Mouse (Mus musculus) liver, embryonic 15.5 days (tissue): ENCODE results near the gene Rpl19. TPM values are rescaled to one million over a fixed set of nuclear protein-coding genes. Genes with fewer than 3 reads are reported as not detected.

Experiments used
- ATAC-seq: fragments of 200-750 bp; cut with Nextera tagmentation; 2 replicates; pipeline ENCODE4 v1.8.0; 2017; ENCODE audit warnings: moderate number of reproducible peaks, mild to moderate bottlenecking, moderate library complexity; ENCODE audit not compliant: insufficient read depth
- H3K27ac ChIP-seq: fragments of 300-500 bp; sonication (generic); replicated peaks from 2 replicates; pipeline ENCODE4 v1.5.1; 2015; ENCODE audit warnings: mild to moderate bottlenecking, inconsistent platforms
- H3K27me3 ChIP-seq: fragments of 300-500 bp; sonication (generic); 2 replicates; pipeline ENCODE4 v1.6.1; 2015; ENCODE audit warnings: mild to moderate bottlenecking, inconsistent platforms
- H3K36me3 ChIP-seq: fragments of 300-500 bp; sonication (generic); replicated peaks from 2 replicates; pipeline ENCODE4 v1.6.1; 2015; ENCODE audit warnings: moderate library complexity, mild to moderate bottlenecking, inconsistent platforms
- H3K4me1 ChIP-seq: fragments of 300-500 bp; sonication (generic); replicated peaks from 2 replicates; pipeline ENCODE4 v1.6.1; 2015; ENCODE audit warnings: inconsistent platforms
- H3K4me2 ChIP-seq: fragments of 300-500 bp; sonication (generic); 2 replicates; pipeline ENCODE4 v1.6.1; 2015; ENCODE audit warnings: moderate library complexity, mild to moderate bottlenecking, inconsistent platforms
- H3K4me3 ChIP-seq: fragments of 300-500 bp; sonication (generic); replicated peaks from 2 replicates; pipeline ENCODE4 v1.5.1; 2015; ENCODE audit warnings: mild to moderate bottlenecking, inconsistent platforms
- H3K9ac ChIP-seq: fragments of 300-500 bp; sonication (generic); 2 replicates; pipeline ENCODE4 v1.6.1; 2015; ENCODE audit warnings: moderate library complexity, mild to moderate bottlenecking, inconsistent platforms
- H3K9me3 ChIP-seq: fragments of 300-500 bp; sonication (generic); replicated peaks from 2 replicates; pipeline ENCODE4 v1.6.1; 2016; ENCODE audit warnings: inconsistent platforms
- WGBS: fragments of 180-500 bp; shearing (Covaris S2); methylation state at CpG from one replicate; pipeline ENCODE4 v1.1.7; 2015; ENCODE audit warnings: mixed read lengths; ENCODE audit not compliant: insufficient replicate concordance; 5-methylcytosine and 5-hydroxymethylcytosine counted together
- polyA plus RNA-seq: library from polyadenylated mRNA; unstranded; fragments of >200 nt; fragmentation: Nextera tagmentation; extraction: Ambion mirVana; gene quantifications from 2 replicates; pipeline ENCODE4 v1.2.1, GENCODE M21; 2015

Rpl19 gene
- 535 and 549 TPM in 2 replicates for polyA plus RNA-seq

DNA sequence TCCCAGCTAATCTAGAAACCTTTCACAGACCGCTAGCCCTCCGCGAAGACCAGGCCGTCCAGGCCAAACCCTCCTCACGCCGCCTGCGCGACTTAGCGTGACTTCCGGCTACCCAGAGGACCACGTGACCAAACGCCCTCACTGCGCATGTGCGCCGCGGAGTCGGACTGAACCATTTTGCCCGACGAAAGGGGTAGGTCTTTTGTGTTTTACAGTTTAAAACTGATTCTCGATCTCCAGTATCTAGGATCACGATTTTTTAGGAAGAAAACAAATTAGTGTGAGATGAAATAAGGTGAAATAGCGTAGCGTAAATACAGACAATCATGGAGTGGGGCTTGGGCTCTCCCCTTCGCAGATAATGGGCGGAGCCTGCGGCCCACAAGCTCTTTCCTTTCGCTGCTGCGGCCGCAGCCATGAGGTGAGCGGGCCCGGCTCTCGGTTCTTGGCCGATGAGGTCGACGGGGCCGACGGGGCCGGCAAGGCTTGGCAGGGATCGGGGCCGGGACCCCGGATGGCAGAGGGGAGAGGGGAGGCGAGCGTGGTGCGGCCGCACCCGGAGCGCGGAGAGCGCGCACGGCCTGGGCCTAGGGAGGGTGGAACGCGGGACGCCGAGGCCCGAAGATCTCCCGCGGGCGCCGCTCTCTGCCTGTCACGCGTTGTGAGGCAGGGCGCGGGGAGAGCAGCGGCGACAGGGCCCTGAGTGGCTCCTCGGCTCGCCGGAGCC lies at the start of gene Rpl19:
Gene Rpl19 (plus strand): TSS at position 141 of the 727 bp plus-strand sequence.
- Histone ChIP-seq H3K36me3 (peaks cover 31% of the 10 kb centered on the region), H3K27ac (peak within 1 kb of the TSS; percentile 76), H3K4me3 (peak within 1 kb of the TSS; percentile 94), H3K4me1 (peaks cover 39% of the 10 kb centered on the region), H3K4me2 (peak within 1 kb of the TSS; percentile 87), H3K9me3 (no peaks in the 10 kb centered on the region), H3K9ac (peak within 1 kb of the TSS; percentile 97), H3K27me3 (peaks cover 22% of the 10 kb centered on the region)
- under 1% methylated on average over 69 of the region's 69 CpGs for WGBS
- ATAC-seq: peak; percentile 81

DNA sequence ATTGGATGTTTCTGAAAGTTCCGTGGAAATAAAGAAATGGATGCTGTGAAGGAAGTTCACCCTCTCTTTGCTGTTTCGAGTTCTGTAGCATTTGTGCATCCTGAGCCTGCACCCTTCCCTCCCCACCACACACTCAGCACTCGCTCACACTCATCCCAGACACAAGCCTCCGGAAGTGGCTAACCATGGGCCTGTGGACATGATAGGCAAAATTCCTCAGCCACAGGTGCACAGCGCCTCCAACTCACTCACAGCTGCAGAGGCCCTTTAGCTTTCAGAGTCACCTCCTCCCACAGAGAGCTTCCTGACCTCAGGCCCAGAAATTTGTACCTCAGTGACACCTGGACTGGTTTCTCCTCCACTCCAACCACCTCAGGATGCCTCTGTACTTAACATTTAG lies 48.7 kb upstream of the Rpl19 start:
- Histone ChIP-seq H3K9ac (no peak overlapping the region), H3K4me3 (no peak overlapping the region)
- WGBS: 53% methylated on average over 5 of the region's 5 CpGs

DNA sequence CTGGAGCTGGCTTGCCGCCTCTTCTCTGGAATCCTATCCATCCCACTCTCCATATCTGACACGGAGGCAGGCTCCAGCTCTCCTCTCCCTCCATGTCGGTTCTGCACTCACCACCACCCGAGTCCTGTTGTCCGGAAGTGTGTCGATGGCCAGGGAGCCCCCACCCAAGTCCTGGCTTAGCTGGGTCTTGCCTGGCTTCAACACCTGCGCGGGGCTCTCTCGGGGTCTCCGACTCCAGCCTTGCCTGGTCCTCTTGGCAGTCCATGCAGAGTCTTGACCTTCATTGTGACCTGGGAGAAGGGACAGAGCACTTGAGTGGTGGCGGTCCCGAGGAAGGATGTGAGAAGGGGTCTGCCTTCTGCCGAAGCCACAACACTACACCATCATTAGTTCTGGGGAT lies 48.1 kb upstream of the Rpl19 start:
- H3K27me3 ChIP-seq: peaks cover 16% of the 10 kb centered on the region
- no peak overlapping the region for H3K9ac ChIP-seq
- 68% methylated on average over 13 of the region's 13 CpGs for WGBS
- no peak overlapping the region for H3K4me2 ChIP-seq
- no peaks in the 10 kb centered on the region for H3K9me3 ChIP-seq
- no peak overlapping the region for H3K27ac ChIP-seq
- H3K36me3 ChIP-seq: no peaks in the 10 kb centered on the region
- no peak overlapping the region for H3K4me3 ChIP-seq
- no peaks in the 10 kb centered on the region for H3K4me1 ChIP-seq
- no peak for ATAC-seq

More for the DNA sequence above, 48.7 kb upstream of the Rpl19 start:
- Histone ChIP-seq H3K27ac (no peak overlapping the region), H3K27me3 (peaks cover 16% of the 10 kb centered on the region), H3K36me3 (no peaks in the 10 kb centered on the region), H3K4me1 (no peaks in the 10 kb centered on the region), H3K9me3 (no peaks in the 10 kb centered on the region), H3K4me2 (no peak overlapping the region)
- ATAC-seq: no peak

DNA sequence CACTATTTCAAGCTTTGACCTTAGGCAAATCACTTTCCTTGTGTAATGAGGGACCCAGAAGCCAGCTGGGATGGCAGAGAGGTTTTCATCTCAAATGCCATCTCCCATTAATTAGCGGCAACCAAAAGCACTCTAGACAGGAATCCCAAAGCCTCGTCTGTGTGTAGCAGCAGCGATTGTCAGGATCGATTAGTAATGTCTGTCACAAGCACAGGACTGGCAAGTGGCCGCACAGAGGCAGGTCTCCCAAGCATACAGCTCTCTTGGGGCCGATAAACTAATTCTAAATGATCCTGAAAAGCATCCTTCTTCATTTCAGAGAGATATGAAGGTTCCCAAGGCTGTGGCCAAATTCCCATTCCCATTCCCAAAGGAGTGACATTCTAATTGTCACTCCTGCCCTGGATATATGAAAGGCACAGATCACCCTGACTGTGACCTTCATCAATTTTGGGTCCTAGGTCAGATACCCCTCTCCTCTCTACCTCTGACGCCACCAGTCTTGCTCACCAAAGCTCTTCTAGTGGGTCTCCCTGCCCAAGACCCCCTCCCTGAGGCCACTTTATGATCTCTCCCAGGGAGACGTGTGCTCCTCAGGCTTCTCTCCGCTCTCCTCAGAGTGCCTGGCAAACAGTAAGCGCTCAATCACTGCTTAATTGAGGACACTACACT lies 46.5 kb upstream of the Rpl19 start:
- peaks cover 28% of the 10 kb centered on the region for H3K27me3 ChIP-seq
- no peaks in the 10 kb centered on the region for H3K36me3 ChIP-seq
- H3K9me3 ChIP-seq: no peaks in the 10 kb centered on the region
- H3K9ac ChIP-seq: no peak overlapping the region
- no peaks in the 10 kb centered on the region for H3K4me1 ChIP-seq
- WGBS: 58% methylated on average over 10 of the region's 10 CpGs
- H3K4me2 ChIP-seq: no peak overlapping the region
- H3K4me3 ChIP-seq: no peak overlapping the region
- no peak for ATAC-seq
- no peak overlapping the region for H3K27ac ChIP-seq

DNA sequence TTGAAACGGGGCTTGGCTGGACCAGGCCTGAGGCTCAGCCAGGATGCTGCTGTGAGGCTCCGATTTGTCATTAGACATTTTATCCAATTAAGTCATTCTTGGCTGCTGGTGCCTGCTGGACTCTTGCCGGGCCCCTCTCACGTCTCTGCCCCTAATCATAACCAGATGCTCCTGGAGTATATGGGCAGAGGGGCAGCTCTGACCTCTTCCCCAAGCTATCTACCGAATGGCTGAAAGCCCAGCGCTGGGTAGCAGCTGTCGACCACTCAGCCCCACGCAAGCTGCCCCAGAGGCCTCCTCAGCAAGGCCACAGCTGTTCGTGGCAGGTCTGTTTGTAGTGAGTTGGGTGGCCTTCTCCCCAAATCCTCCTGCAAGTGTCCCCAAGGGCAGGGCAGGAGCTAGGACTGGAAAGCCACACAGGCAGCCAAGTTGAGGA lies 46.0 kb upstream of the Rpl19 start:
- Histone ChIP-seq H3K4me1 (peaks cover 2% of the 10 kb centered on the region; the same call in 1 of the 2 replicates), H3K36me3 (no peaks in the 10 kb centered on the region), H3K4me3 (no peak overlapping the region), H3K27me3 (peaks cover 33% of the 10 kb centered on the region), H3K9ac (no peak overlapping the region), H3K9me3 (no peaks in the 10 kb centered on the region), H3K4me2 (no peak overlapping the region), H3K27ac (no peak overlapping the region)
- 62% methylated on average over 9 of the region's 9 CpGs for WGBS
- ATAC-seq: no peak

DNA sequence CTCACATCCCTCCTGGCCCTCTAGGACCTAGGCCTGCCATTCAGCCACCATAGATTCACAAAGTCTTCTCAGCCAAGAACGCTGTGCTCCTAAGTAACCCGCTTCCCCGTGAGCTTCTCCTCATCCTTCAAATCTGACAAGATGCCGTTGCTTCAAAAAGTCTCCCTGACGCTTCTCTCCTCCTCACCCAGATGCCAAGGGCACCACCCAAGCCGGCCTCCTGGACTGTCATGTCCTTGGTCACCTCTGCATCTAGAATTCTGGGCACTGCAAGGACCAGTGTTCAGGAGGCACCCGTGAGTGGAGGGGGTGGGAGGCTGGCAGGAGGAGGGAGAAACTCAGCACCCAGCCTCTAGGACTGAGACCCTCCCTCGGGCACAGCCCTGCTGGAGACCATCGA lies 43.8 kb upstream of the Rpl19 start:
- no peak for ATAC-seq
- Histone ChIP-seq H3K27me3 (peaks cover 55% of the 10 kb centered on the region), H3K27ac (no peak overlapping the region), H3K9me3 (no peaks in the 10 kb centered on the region), H3K9ac (no peak overlapping the region), H3K4me1 (peaks cover 23% of the 10 kb centered on the region), H3K4me3 (no peak overlapping the region), H3K4me2 (no peak overlapping the region), H3K36me3 (no peaks in the 10 kb centered on the region)
- WGBS: 68% methylated on average over 9 of the region's 9 CpGs

DNA sequence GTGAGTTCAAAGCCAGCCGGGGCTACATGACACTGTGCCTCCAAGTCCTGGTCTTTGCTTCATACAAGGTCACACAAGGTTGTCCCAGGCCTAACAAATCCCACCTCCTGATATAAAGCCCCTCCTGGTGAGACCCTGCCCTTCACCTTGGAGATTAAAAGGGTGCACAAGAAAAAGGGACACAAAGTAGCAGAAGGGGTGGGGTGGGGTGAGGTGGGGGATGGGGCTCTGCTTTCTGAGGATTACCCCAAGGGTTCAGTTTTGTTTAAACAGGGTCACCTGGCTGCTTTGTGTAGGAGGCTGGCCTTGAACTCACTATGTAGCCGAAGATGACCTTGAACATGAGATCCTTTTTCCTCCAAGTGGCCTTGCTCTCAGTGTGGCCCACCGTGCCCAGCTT lies 43.0 kb upstream of the Rpl19 start:
- Histone ChIP-seq H3K27me3 (peaks cover 51% of the 10 kb centered on the region), H3K36me3 (no peaks in the 10 kb centered on the region), H3K4me3 (no peak overlapping the region), H3K9ac (no peak overlapping the region), H3K4me1 (peaks cover 26% of the 10 kb centered on the region), H3K27ac (no peak overlapping the region), H3K9me3 (no peaks in the 10 kb centered on the region), H3K4me2 (no peak overlapping the region)
- WGBS: 68% methylated on average over 3 of the region's 3 CpGs
- no peak for ATAC-seq

DNA sequence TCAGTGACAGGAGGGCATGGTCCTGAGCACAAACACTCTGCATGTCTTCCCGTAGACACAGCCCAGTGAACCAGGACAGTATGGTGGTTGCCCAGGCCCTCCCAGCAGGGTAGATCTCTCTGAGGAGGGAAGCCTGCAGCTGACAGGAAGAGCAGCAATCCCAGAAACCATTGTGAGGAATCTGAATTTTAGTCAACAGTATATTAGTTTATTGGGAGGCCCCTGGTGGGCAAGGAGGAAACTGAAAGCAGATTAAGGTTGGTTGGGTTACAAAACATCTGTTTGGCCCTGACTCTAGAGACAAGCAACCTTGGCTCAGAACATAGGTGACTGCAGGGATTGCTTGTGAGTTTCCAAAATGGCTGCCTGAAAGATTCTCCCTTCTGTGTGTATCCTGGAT lies 42.5 kb upstream of the Rpl19 start:
- Histone ChIP-seq H3K9me3 (no peaks in the 10 kb centered on the region), H3K27me3 (peaks cover 47% of the 10 kb centered on the region), H3K9ac (no peak overlapping the region), H3K4me2 (no peak overlapping the region), H3K36me3 (no peaks in the 10 kb centered on the region), H3K4me1 (peaks cover 27% of the 10 kb centered on the region), H3K4me3 (no peak overlapping the region), H3K27ac (no peak overlapping the region)
- WGBS: 68% methylated on average over 1 of the region's 1 CpGs
- ATAC-seq: no peak

DNA sequence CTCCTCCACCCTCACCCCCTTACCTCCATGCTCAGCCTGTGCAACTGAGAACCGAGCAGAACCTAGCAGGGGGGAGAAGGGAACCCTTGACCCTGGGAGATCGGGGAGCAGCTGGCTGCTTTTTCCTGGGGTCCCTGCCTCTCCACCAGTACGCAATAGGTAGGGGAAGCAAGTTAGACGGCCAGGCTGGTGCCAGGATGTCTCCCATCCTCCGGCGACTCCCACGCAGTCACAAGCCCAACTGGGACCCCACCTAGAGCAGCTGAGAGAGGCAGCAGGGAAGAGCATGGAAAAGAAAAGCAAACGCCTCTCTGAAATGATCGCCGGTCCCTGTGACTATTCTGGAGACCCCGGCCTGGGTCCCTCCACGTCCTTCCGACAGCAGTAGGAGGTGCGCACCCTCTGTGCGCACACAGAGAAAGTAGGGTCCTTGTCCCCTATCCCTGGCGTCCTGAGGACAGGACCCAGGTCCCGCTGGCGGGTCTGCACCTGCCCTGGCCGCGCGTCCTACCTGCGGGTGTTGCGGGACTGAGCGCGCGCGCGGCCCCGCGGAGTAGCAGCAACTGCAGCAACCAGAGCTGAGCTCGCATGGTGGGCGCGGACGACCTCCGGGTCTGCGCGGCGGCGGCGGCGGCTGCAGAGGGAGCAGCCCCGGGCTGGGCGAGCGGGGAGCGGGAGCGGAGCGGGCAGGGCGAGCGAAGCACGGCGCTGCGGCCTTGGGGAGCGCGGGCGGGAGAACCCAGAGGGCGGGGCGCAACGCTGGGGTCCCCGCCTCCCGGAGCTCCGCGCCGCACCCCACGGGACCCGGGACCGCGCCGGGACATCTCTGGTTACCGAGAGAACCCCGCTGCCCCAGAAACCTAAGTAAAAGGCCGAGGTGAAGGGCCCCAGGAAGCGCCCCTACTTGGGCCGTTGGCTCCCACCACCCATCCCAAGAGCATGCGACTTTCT lies 40.5 kb upstream of the Rpl19 start, which contains the start of gene Plxdc1:
Gene Plxdc1 (minus strand): TSS at position 718 of the 951 bp plus-strand sequence.
- WGBS: 3% methylated on average over 74 of the region's 74 CpGs
- H3K4me1 ChIP-seq: peaks cover 41% of the 10 kb centered on the region
- peak within 1 kb of the TSS; percentile 70 for H3K4me3 ChIP-seq
- peak within 1 kb of the TSS; percentile 40 for H3K9ac ChIP-seq
- H3K4me2 ChIP-seq: peak within 1 kb of the TSS; percentile 80
- peaks cover 49% of the 10 kb centered on the region for H3K27me3 ChIP-seq
- no peak within 1 kb of the TSS for H3K27ac ChIP-seq
- no peak for ATAC-seq
- no peaks in the 10 kb centered on the region for H3K36me3 ChIP-seq
- no peaks in the 10 kb centered on the region for H3K9me3 ChIP-seq

DNA sequence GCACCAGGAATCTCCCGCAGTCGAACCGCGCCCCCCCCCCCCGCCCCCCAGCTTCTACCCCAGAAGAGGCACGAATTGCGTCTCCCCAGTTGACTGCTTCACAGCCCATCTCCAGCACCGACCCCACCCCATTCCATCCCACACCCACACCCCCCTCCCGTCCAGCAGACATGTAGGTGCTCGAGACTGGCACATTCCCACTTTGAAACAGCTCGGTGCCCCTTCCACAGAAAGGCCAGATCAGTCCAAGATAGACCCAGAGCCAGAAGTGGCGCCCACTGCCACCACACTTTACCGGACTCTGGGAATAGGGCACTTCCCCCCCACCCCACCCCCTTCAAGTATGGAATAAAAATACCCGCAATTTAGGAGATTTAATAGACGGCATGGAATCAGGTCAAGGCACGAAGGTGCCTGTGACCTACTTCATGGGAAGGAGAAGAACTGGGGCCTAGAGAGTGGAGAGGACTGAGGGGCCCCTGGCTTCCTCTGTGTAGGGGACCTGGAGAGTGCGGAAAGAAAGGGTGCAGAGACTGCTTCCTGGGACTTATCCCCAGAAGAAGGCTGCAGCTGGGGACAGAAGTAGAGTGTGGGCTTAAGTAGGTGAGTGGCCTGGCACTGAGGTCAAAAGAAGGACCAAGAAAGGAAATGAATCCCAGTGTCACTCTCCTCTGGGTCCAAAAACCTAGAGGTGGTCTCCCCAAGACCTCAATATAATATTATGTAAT lies 39.6 kb upstream of the Rpl19 start:
- no peak overlapping the region for H3K9ac ChIP-seq
- H3K4me2 ChIP-seq: peak overlapping the region; percentile 80
- ATAC-seq: no peak
- peak overlapping the region; percentile 70 for H3K4me3 ChIP-seq
- no peaks in the 10 kb centered on the region for H3K9me3 ChIP-seq
- peaks cover 41% of the 10 kb centered on the region for H3K4me1 ChIP-seq
- no peak overlapping the region for H3K27ac ChIP-seq
- H3K27me3 ChIP-seq: peaks cover 49% of the 10 kb centered on the region
- WGBS: 37% methylated on average over 14 of the region's 17 CpGs
- no peaks in the 10 kb centered on the region for H3K36me3 ChIP-seq
